Mouse (Mus musculus) left cerebral cortex, postnatal 36 days (tissue): ENCODE data around the gene Tmem39b. TPM values are rescaled to one million over a fixed set of nuclear protein-coding genes. Genes with fewer than 3 reads are reported as not detected.

Experiments
- DNase-seq, 2 experiments: peaks; one replicate each; pipeline ENCODE4 v3.0.0; 2021 to 2022; ENCODE audit warnings: low spot score in 2 of 2, mixed read lengths in 1 of 2
- intact Hi-C: fragments of 180-260 bp; cut with DNase I; formaldehyde crosslinking; loops from one replicate; pipeline ENCODE4 v1.15.1; 2025
- total RNA-seq, 2 experiments: library from RNA; stranded (reverse); gene quantifications; 2 replicates each; pipeline ENCODE4 v1.2.3; 2021

The Tmem39b gene
- total RNA-seq, 2 experiments from 2014 or later: 10.3 to 18.0 TPM

DNA sequence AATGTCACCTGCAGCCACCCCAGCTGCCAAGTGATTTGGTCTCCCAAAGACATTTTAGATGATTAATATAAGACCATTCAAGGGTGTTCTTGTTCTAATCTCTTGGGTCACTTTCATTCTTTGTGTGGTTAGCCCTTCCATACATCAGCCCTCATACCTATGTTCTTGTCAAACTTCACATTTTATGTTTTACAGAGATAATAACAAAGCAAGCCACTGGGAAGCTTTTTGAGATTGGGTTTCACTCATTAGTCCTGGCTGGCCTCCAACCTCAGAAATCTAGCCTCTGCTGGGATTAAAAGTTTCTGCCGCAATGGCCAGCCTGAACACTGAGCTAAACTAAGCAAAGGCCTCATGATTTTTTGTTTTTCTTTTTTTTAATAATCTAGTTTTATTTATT is 3.6 kb upstream of the Tmem39b start:
- no peak for DNase-seq
- intact Hi-C loops: loop anchor here (2.0 to 5.0 kb wide), 3 partner anchors 42 to 229 kb away; partner anchors contain the start of genes Khdrbs1 and Spocd1

DNA sequence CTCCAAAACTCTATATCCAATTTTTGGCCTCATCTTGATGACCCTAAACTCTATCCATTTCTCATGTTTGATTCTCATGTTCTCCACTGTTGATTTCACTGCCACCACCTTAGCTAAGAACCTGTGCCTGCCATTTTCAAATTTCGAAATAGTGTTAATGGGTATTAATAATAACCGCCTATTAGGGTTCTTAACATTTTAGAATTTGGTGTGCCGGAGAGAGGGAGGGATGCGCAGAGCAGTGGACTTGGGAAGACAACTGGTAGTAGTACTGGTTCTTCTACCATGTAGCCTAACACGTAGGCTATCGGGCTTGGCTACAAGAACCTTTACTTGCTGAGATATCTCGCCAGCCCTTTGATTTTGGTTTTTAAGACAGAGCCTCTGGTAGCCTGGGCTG is 553 bp upstream of the Tmem39b start:
- no peak for DNase-seq
- intact Hi-C loops: loop anchor here (5.0 to 10.0 kb wide), 2 partner anchors 125 to 388 kb away; no protein-coding TSS in a partner anchor

DNA sequence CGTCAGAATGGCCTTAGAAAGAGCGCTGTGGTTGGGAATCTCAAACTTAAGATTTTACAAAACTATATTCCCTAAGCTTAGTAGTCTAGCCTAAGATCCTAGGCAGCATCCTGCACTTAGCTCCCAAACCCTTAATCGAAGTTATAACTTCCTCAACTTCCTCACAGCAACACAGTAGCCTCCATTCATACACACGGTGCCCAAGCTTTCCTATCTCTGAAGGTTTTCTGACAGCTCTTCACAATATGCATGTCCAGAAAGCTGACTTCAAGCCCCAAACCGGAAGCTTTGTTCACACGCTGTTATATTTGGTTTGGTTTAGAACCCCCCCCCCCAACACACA is 852 bp downstream of the Tmem39b start:
- DNase-seq: no peak
- intact Hi-C loops: loop anchor here (5.0 to 10.0 kb wide), 2 partner anchors 127 to 389 kb away; no protein-coding TSS in a partner anchor

DNA sequence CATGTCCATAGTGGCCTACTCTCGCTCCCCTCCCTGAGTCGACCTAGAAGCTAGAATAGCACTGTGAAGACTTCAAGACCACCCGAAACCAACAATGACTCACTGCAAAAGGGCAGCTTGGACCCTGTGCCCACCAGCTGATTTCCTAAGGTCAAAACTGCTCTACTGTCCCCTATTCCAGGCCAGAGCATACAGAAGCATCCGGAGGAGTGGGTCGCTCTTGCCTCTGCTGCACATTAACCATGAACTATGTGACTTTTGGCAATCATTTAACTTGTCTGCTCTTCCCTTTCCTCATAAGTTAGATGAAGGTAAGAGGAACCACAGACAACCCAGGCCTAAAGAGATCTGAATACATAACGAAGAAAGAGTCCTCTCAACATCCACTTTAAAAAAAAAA is 12.1 kb downstream of the Tmem39b start:
- intact Hi-C loops: no loop called here

DNA sequence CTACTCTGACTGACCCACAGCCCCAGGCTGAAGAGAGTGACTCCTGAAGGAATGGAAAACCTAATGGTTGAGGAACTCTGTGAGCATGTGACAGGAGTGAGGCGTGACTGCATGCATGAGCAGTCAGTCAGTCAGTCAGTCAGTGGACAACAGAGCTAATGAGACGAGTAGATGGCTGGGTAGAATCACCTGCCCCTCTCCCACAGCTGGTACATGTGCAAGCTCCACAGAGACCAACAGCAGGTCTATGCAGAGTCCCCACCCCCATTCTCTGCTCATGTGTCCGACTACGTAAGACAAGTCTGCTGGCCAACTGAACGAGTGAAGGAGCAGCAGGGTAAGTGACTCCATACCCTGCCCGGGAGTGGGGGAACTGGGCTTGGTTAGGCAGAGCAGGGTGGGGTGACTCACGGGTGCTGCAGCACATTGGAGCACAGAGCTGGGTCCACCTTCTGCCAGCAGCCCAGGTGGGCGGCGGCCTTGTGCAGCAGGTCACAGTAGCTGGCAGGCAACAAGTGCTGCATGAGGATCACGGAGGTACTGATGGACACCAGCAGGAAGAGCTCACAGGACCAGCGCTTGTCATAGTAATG is 12.6 kb downstream of the Tmem39b start:
- DNase-seq: no peak
- intact Hi-C loops: no loop called here

More for the DNA sequence above, 12.1 kb downstream of the Tmem39b start:
- no peak for DNase-seq

DNA sequence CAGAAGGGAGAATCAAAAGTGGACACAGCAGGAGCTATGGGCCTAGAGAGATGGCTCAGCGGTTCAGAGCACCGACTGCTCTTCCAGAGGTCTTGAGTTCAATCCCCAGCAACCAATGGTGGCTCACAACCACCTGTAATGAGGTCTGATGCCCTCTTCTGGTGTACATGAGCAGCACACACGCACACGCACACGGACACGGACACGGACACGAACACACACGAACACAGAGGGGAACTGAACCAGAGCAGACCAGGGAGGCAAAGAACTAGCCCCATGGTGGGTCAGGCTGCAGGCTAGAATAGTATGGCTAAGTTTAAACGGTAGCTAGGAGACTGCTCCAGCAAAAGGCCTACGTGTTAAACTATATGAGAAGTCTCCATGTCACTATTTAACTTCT is 14.8 kb downstream of the Tmem39b start:
- DNase-seq: no peak
- intact Hi-C loops: no loop called here

DNA sequence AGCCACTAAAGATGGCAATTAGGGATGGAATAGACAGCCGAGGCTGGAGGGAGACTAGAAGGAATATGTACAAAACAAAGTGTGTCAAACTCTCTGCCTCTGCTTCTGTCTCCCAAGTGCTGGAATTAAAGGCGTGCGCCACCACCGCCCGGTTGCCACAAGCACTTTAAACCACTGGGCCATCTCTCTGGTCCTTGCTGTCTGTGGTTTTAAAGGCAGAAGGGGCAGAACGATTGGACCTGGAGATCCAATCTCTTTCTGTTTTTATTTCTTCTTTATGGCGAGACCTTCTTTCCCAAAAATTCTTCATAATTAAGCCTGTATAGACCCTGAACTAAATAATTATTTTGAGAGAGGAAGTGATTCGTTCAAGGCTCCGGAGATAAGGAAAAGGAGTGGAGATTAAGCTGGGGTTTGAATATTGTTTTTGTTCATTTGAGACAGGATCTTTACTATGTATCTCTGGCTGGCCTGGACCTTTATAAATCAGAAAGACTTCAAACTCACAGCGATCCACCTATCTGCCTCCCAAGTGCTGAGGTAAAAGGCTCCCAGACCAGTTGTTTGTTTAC is 23.7 kb downstream of the Tmem39b start:
- no peak for DNase-seq
- intact Hi-C loops: no loop called here

DNA sequence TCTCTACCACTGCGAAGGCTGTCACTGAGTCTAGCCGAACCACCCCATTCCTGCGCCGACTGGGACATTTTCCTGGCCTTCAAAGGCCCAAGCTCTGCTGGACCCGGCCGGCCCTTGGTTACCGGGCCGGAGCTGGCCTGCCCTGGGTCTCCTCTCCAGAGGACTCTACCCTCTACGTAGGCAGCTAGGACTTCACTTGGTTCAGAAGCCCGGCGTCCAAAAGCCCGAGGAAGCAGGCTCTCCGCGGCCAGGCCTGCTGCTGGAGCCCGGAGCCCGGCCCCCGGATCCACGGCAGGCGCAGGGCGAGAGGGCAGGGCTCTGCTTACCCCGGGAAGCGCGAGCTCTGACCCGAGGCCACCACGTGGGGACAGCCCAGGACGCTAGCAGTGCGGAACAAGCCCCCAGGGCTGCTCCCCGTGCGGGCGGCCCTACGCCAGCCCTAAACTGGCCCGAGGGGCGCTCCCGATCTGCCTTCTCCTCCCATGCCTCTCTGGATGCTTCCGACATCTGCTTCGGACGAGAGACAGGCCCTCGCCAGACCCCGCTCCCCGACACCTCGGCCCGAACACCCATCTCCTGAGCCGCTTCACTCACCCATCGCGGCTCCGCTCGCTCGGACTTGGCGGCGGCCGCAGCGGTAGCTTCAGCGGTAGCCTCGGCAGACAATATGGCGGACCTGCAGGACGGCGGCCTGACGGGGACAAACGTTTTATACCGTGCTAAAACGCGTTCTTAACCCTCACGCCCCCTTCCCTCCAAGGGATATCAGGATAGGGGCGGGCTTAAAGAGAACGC is 24.4 kb downstream of the Tmem39b start, which contains the start of gene Kpna6:
Kpna6 (minus strand) TSS at position 685 of the 795 bp plus-strand sequence.
- intact Hi-C loops: no loop called here
- peak; percentile 95 for DNase-seq

DNA sequence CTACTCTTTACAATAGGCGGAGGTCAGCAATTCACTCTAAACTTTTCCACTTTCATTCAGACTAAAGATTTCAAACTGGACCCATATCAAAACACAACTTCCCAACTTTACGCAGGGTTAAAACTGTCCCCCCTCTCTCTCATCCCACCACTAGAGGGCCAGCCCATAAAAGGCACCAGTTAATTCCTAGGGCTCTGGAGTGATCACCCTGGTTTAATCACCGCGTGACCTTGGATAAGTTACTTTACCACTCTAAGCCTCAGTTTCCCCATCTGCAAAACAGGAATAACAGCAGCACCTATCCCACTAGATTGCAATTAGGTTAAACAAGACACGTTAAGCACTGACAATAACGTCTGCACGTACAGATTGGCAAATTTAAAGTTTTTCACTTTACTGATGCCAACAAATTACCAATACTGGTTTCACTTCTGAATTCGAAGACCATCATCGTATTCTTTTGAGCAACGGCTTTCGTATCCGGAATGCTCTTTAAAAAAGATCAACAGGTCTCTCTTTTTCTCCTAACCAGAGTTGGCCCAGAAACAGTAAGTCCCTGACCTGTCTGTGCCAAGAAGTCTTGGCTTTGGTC is 25.1 kb downstream of the Tmem39b start:
- intact Hi-C loops: no loop called here
- DNase-seq: no peak

DNA sequence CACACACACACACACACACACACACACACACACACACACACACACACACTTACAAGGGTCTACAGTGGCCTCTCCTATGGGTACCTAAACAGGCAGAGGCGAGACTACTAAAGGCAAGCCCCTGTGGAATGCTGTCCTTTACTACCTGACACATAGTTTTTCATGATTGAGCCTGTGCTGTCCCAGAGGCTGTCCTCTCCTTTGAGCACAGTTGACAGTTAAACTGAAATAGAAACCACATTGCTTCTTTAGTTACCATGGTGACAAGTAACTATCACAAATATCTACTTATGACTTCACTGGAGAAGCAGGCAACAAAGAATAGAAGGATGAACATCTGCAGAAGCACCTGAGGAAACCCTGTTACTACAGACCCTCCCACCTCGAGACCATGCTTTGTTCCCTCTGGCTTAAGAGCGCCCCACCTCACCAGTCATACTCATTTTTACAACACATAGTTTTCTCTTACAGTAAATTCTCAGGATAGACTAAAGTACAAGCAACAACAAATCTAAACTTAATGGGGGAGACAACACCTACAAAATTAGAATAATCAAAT is 34.3 kb downstream of the Tmem39b start:
- intact Hi-C loops: no loop called here

DNA sequence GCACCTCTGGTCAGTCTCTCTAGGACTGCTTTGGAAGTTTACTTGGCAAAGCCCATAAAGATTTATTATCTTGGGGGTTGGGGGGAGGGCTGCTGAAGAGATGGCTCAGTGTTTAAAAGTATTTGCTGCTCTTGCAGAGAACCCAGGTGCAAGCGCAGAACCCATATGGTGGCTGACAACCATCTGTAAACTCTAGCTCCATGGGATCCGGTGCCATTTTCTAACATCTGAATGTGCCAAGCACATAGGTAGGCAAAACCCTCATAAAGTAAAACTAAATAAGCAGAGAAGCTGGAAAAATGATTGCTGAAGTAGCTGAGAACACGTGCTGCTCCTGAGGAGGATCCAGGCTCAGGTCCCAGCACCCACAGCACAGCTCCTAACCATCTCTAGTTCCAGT is 35.1 kb downstream of the Tmem39b start:
- no peak for DNase-seq
- intact Hi-C loops: no loop called here

More for the DNA sequence above, 34.3 kb downstream of the Tmem39b start:
- no peak for DNase-seq

DNA sequence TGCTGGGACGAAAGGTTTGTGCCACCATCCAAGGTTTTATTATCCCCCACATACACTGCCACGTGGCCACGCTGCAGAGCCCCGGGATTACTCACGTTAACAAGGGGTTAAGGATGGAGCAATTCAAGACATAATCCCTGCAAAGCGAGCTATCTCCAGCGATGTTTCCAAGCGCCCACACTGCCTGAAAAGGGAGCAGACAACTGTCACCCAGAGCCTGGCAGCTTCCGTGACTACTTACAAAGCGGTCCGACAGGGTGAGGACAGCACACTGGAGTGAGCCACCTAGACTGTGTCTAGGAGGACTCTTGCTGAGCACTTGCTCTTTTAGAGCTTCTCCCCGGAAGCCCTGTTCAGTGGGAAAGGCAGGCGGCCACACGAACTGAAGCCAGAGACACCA is 41.9 kb downstream of the Tmem39b start:
- intact Hi-C loops: no loop called here
- DNase-seq: no peak

DNA sequence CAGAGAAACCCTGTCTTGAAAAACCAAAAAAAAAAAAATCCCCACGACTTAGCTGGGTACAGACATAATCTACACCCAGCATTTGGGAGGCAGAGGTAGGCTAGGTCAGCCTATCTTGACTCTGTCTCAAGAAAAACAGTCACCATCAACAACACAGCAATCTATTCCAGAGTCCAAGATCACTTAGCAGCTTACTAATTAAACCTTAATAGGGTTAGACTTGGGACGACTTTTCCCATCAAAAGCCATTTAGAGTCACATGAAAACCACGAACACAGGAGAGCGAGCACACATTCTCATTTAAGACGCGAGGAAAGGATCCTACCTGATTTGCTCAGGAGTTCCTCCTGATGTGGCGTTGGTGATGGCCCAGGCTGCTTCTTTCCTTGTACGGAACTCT is 46.3 kb downstream of the Tmem39b start:
- no peak for DNase-seq
- intact Hi-C loops: no loop called here

DNA sequence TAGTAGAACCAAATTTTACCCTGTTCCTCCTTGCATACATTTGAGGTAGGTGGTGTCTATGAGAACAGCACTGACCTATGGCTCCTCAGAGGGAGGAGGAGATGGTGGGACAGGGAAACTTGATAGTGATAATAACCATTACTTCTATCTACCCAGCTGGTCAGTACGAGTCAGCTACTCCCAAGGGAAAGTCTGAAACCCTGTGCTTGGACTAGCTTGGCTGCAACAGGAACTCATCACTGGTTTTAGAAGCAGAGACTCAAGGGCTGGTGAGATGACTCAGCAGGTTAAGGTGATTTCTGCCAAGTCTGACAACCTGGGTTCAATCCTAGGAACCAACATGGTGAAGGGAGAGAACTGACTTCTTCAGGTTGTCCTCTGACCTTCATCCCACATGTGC is 48.0 kb downstream of the Tmem39b start:
- intact Hi-C loops: no loop called here
- no peak for DNase-seq

DNA sequence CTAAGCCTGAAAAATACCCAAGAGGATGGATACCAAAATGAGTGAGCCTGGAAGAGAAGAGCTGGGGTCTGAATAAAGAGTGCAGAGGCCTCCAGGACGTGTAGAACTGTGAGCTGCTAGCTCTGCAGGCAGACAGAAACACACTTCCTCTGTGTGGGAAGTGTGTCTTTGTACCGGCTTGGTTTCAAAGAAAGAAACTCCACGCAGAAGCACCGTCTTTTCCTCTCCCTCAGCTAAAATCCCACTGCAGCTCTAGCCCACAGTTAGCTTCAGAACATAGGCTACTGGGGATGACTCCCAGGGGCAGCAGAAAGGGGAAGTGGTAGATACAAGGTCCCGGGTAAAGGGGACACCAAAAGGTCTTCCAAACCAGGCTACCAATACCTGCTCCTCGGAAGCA is 51.4 kb downstream of the Tmem39b start:
- intact Hi-C loops: no loop called here
- DNase-seq: no peak

DNA sequence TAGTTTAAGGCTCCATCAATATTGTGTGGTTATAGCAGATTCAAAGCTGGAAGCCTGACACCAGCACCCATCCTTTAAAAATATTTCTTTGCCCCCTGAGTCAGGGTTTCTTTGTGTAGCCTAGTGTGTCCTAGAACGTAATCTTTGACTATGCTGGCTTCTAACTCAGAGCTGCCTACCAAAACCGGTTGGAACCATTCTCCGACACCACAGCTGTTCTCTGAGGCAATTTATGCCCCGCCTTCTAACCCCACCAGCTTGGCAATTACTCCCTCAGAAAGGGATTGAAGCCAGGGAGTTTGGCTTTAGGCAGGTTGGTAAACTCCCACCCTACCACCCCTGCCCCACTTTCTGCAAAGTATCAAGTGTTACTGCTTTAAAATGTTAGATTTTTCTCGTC is 54.9 kb downstream of the Tmem39b start:
- intact Hi-C loops: loop anchor here (2.0 to 5.0 kb wide), 2 partner anchors 17 to 51 kb away; no protein-coding TSS in a partner anchor
- DNase-seq: no peak

DNA sequence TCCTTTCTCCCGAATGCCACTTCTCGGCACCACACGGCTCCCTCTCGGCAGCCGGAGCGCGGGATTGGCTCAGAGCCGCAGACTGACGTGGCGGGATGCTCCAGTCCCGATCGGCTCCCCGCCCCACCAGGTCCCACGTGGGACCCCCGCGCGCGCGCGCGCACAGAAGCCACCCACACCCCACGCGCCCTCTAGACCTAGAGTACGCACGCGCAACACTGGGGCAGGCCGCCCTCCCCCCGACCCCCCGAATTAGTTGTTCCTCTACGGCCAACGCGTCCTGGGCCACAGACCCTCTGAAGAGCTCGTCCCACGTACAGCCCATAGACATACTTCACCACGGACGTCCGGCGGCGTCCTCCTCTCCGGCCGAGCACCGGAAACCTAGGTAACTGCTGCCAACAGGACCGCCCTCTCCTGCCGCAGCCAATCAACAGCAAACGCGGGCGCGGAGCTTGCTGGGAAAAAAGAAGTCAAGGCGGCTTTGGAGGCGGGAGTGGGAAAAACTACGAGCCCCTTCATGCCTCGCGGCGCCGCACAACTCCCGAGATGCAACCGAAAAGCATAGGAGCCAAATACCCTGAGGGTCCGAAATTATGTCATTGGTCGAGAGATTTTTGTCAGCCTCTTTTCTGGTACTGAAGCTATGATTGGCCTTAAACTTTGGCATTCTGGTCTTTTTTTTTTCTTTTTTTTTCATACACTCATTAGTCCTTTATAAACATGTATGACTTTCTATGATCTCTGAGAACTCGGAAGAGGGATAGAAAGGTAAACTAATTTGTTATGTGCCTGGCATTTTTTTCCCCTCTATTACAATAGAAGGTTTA is 55.8 kb downstream of the Tmem39b start, which contains the start of gene Txlna:
Txlna (minus strand) TSS at position 428 of the 830 bp plus-strand sequence.
- intact Hi-C loops: loop anchor here (2.0 to 5.0 kb wide), 2 partner anchors 16 to 51 kb away; no protein-coding TSS in a partner anchor
- peak; percentile 97 to 98 for DNase-seq

DNA sequence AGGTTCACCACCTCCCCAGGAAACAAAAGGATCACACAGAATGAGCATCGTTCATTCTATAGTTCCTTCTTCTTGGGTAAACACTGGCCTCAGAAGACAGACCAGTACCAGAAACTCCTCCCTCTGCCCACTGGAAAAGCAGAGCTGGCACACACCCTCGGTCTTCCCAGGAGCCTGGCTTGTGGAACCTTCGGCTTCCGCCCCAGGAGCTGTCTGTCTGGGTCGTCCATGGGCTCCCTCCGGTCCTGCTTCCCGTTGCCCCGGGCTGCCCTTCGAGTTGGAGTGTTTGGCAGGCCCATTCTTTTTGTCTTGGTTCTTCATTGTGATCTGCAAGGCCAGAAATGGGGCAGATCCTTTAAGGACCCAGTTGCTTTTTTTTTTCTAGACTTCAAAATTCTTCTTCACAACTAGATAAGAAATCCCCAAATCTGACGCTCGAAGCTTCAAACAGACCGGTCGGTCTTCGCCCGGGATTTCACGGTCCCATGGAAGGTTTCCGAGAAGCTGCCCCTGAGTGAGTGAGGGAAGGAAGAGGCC is 56.5 kb downstream of the Tmem39b start:
- intact Hi-C loops: loop anchor here (2.0 to 5.0 kb wide), 2 partner anchors 15 to 52 kb away; no protein-coding TSS in a partner anchor
- peak in 1 of 2 experiments; percentile 37 for DNase-seq

DNA sequence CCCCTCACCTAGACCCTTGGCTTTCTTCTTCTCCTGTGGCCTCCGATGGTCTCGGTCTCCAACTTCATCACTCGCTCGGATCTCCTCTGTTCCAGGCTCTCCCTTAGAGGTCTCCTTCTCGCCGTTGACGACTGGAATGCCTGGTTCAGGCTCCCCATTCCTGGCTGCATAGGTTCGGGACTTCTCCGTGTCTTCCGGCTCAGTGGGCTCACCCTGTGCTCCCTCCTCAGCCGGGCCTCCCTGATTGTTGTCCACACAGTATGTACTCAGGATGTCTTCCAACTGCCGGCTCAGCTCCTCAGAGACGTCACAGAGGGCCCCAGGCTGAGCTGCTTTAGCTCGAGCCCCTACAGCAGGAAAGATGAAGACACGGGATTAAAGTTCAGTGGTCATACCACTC is 57.4 kb downstream of the Tmem39b start:
- intact Hi-C loops: no loop called here
- no peak for DNase-seq
